Mouse (Mus musculus) thymus, adult 2 months (tissue): ENCODE measurements around the gene Gk5. TPM values are rescaled to one million over a fixed set of nuclear protein-coding genes. Genes with fewer than 3 reads are reported as not detected.

ENCODE experiments used
- DNase-seq: peaks from one replicate; pipeline ENCODE4 v3.0.0; 2021
- H3K27ac ChIP-seq: fragments of 200-500 bp; 2 replicates; pipeline ENCODE4 v1.5.1; 2012; ENCODE audit warnings: low read length, control low read depth; ENCODE audit not compliant: control insufficient read depth, insufficient read depth
- H3K27me3 ChIP-seq: fragments of 200-500 bp; 2 replicates; pipeline ENCODE4 v1.6.1; 2012; ENCODE audit warnings: mild to moderate bottlenecking, low read length, moderate library complexity, mixed read lengths; ENCODE audit not compliant: control insufficient read depth, insufficient read depth
- H3K36me3 ChIP-seq: fragments of 200-500 bp; 2 replicates; pipeline ENCODE4 v1.6.1; 2012; ENCODE audit warnings: mild to moderate bottlenecking, low read length, moderate library complexity; ENCODE audit not compliant: control insufficient read depth, insufficient read depth
- H3K4me1 ChIP-seq: fragments of 200-500 bp; replicated peaks from 2 replicates; pipeline ENCODE4 v1.6.1; 2012; ENCODE audit warnings: low read length; ENCODE audit not compliant: control insufficient read depth, insufficient read depth
- H3K4me3 ChIP-seq: fragments of 200-500 bp; 2 replicates; pipeline ENCODE4 v1.5.1; 2012; ENCODE audit warnings: mild to moderate bottlenecking, low read length, control low read depth, moderate library complexity; ENCODE audit not compliant: control insufficient read depth, insufficient read depth
- CTCF ChIP-seq: fragments of 200-500 bp; IDR thresholded peaks from 2 replicates; pipeline ENCODE4 v1.5.1; 2012; ENCODE audit warnings: mild to moderate bottlenecking, control low read depth, low read length, moderate library complexity, borderline replicate concordance; ENCODE audit not compliant: control insufficient read depth, poor library complexity, insufficient read depth; ENCODE audit errors: extremely low read depth
- POLR2A ChIP-seq: fragments of 200-500 bp; IDR thresholded peaks from 2 replicates; pipeline ENCODE4 v1.6.1; 2012; ENCODE audit warnings: mild to moderate bottlenecking, low read length, control low read depth, moderate library complexity; ENCODE audit not compliant: control insufficient read depth, poor library complexity, insufficient read depth; ENCODE audit errors: extremely low read depth
- WGBS: fragments of 180-500 bp; shearing (Covaris S2); methylation state at CpG from one replicate; pipeline ENCODE4 v1.1.7; 2018; 5-methylcytosine and 5-hydroxymethylcytosine counted together
- polyA plus RNA-seq: library from polyadenylated mRNA; depleted of rRNA; stranded (reverse); fragments of >200 nt; gene quantifications from 2 replicates; pipeline ENCODE4 v1.2.3, GENCODE M21; 2012

The Gk5 gene
- polyA plus RNA-seq, 1 experiment, result 8.0 TPM

DNA sequence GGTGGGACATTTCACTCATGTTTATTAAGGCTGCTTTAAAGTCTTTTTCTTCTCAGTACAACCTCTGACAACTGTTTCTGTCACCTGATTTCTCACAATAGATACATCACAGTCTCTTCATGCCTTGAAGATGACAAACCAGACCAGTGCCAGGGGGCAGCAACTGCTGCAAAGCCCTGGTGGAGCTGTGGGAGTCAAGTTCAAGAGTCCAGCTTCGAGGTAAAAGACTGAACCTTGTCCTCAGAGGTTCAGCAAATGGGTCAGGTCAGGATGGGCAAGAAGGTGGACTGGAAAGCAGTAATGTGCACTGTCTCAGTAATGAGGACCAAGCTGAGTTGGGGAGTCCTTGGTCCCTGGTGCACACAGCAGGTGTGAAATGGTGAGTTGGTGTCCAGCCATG, 24.8 kb upstream of the Gk5 start:
- no peak for TF ChIP-seq POLR2A
- TF ChIP-seq CTCF, result no peak
- no peaks in the 10 kb centered on the region for H3K27me3 ChIP-seq
- H3K4me1 ChIP-seq, result no peaks in the 10 kb centered on the region
- no peak for DNase-seq
- no peak overlapping the region for H3K27ac ChIP-seq
- WGBS, result 45% methylated on average over 1 of the region's 1 CpGs
- no peaks in the 10 kb centered on the region for H3K36me3 ChIP-seq
- H3K4me3 ChIP-seq, result no peak overlapping the region

DNA sequence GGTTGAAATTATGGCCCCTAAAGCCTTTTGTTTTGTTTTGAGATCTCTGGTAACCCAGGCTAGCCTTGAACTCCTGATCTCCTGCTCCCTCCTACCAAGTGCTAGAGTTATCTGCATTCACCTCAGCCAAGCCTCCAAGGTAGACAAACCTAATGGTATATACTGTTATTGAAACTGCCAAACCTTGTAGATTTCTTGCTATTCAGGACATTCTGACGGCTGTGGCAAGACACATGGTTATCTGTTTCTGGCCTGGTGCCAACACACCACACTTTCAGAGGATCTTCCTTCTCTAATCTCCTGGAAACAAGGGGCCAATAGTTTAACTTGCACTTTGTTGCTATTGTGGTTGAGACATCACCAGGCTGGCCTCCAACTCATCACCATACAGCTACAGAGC, 24.0 kb upstream of the Gk5 start:
- WGBS, result 86% methylated on average over 1 of the region's 1 CpGs

DNA sequence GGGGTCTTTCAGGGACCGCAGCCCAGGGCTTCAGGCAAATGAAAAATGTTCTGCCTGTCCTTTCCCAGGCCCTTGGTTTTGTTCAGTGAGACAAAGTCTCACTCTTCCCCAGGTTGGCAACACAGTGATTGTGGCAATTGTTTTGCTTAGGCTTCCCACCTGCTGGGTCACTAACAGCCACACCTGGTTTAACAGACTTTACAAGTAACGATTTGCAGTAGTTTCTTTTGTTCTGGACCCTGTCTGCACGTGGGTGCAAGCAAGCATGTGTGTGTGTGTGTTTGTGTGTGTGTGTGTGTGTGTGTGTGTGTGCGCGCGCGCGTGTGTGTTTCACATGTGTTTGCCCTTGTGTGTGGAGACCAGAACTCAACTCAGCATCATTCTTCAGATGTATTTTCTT, 16.3 kb upstream of the Gk5 start:
- no peaks in the 10 kb centered on the region for H3K4me1 ChIP-seq
- WGBS, result 88% methylated on average over 8 of the region's 8 CpGs
- H3K27ac ChIP-seq, result no peak overlapping the region
- DNase-seq, result no peak
- H3K36me3 ChIP-seq, result no peaks in the 10 kb centered on the region
- H3K27me3 ChIP-seq, result no peaks in the 10 kb centered on the region
- no peak overlapping the region for H3K4me3 ChIP-seq
- TF ChIP-seq CTCF (no peak), POLR2A (no peak)

More for the DNA sequence above, 24.0 kb upstream of the Gk5 start:
- H3K4me1 ChIP-seq, result no peaks in the 10 kb centered on the region
- H3K27me3 ChIP-seq, result no peaks in the 10 kb centered on the region
- no peak overlapping the region for H3K27ac ChIP-seq
- H3K4me3 ChIP-seq, result no peak overlapping the region
- TF ChIP-seq CTCF, result no peak
- DNase-seq, result no peak
- no peaks in the 10 kb centered on the region for H3K36me3 ChIP-seq

DNA sequence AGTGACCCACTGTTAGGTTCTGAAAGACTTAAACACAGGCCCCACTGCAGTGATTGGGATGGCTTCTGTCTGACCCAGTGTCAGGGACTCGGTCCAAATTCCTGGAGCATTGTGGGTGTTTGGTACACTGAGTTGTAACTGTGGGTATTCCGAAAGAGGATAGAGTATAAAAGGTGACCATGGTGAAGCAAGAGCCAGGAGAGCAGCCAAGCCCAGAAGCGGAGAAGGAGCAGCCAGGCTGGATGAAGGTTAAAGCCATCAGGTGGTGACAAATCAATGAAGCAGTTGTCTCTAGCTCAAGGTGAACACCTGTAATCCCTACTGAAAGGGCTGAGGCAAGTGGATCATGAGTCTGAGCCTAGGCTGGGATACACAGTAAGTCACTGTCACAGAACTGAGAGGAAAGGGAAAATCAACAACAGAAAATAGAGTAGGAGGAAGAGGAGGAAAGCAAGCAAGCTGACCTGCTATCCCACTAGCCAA, 6.2 kb upstream of the Gk5 start:
- H3K36me3 ChIP-seq, result no peaks in the 10 kb centered on the region
- no peaks in the 10 kb centered on the region for H3K27me3 ChIP-seq
- no peak for TF ChIP-seq POLR2A
- no peak for TF ChIP-seq CTCF
- H3K27ac ChIP-seq, result no peak overlapping the region
- 89% methylated on average over 3 of the region's 3 CpGs for WGBS
- no peak for DNase-seq
- H3K4me1 ChIP-seq, result no peaks in the 10 kb centered on the region
- H3K4me3 ChIP-seq, result no peak overlapping the region

DNA sequence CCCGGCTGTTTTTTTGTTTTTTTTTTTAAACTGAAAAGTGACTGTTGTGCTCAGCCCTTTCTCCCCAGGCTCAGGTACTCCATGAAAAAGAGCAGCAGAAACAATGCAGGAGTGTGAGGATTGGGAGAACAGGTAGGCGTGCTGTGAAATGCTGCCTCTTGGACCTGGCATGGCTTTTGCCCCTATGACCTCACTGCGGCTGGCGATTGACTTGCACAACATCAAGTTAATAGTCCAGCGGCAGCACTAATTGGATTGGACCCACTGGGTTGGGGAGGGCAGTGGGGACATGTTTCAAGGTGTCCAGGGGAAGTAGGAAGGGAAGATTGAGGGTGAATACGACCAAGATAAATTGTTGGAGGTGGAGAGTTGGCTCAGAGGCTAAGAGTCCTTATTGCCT, 2.4 kb upstream of the Gk5 start:
- no peak for DNase-seq
- H3K4me3 ChIP-seq, result no peak overlapping the region
- H3K27me3 ChIP-seq, result no peaks in the 10 kb centered on the region
- no peaks in the 10 kb centered on the region for H3K36me3 ChIP-seq
- H3K4me1 ChIP-seq, result no peaks in the 10 kb centered on the region
- 95% methylated on average over 6 of the region's 6 CpGs for WGBS
- no peak overlapping the region for H3K27ac ChIP-seq
- no peak for TF ChIP-seq POLR2A
- TF ChIP-seq CTCF, result no peak

DNA sequence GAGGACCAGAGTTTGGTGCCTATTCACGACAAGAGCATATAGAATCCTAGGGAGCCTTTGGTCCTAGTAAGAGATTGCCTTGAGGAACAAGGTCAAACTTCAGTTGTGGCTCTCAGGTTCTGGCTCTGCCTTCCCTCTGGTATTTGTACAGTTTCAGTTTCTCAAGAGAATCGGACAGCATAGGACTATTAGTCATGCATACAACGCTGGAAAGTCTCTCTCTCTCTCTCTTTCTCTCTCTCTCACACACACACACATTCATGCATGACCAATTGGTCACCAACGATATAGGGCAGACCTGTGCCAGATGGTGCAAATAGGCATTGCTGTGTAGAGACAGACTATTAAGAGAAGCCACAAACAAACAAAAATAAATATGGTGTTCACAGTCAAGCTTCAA, 946 bp upstream of the Gk5 start:
- H3K36me3 ChIP-seq, result no peaks in the 10 kb centered on the region
- no peak for DNase-seq
- H3K4me1 ChIP-seq, result no peaks in the 10 kb centered on the region
- H3K27me3 ChIP-seq, result no peaks in the 10 kb centered on the region
- 89% methylated on average over 4 of the region's 4 CpGs for WGBS
- no peak overlapping the region for H3K27ac ChIP-seq
- no peak for TF ChIP-seq POLR2A
- TF ChIP-seq CTCF, result no peak
- no peak overlapping the region for H3K4me3 ChIP-seq

DNA sequence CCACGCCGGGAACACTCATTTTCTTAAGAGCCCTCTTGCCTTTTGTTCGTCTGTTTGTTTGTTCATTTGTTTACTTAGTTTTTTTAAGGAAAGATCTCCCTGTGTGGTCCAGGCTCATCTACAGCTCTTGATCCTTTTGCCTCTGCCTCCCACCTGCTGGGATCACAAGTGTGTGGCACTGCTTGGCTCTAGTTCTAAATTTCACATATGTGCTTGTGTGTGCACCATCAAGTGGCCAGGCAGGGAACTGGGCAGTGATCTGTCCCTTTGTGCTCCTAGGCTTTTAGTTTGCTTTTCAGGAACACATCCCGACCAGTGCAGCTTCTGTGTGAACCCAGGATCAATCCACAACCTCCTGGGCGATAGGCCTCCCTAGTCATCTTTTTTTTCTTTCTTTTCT, 8.8 kb downstream of the Gk5 start:
- TF ChIP-seq CTCF (no peak), POLR2A (no peak)
- Histone ChIP-seq H3K4me3 (no peak overlapping the region), H3K27ac (no peak overlapping the region), H3K4me1 (no peaks in the 10 kb centered on the region), H3K27me3 (no peaks in the 10 kb centered on the region), H3K36me3 (no peaks in the 10 kb centered on the region)
- 95% methylated on average over 5 of the region's 5 CpGs for WGBS
- no peak for DNase-seq
